Mouse (Mus musculus) cerebellum, adult 2 months (tissue): ENCODE data around the gene Olfr435.

Source experiments
- CTCF ChIP-seq: fragments of 200-500 bp; IDR thresholded peaks from 2 replicates; pipeline ENCODE4 v1.5.1; 2011; ENCODE audit warnings: low read depth, mild to moderate bottlenecking, control low read depth, low read length, moderate library complexity, borderline replicate concordance; ENCODE audit not compliant: insufficient read depth
- POLR2A ChIP-seq: fragments of 200-500 bp; IDR thresholded peaks from 2 replicates; pipeline ENCODE4 v1.6.1; 2011; ENCODE audit warnings: low read length, control low read depth, borderline replicate concordance; ENCODE audit not compliant: insufficient read depth

DNA sequence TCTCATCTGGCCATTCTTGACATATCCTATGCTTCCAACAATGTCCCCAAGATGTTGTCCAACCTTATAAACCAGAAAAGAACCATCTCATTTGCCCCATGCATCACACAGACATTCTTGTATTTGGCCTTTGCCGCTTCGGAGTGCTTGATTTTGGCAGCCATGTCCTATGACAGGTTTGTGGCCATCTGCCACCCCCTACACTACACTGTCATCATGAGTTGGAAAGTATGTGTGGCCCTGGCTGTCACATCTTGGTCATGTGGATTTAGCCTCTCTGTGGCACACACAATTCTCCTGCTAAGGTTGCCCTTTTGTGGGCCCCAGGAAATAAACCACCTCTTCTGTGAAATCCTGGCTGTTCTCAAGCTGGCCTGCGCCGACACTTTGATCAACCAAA, 29.7 kb upstream of the Olfr435 start:
- TF ChIP-seq CTCF (no peak), POLR2A (no peak)
